Mouse (Mus musculus) hindbrain, embryonic 10.5 days (tissue): ENCODE measurements at regions not wholly inside any gene's neighbourhood (a gene's known extent, or its start where the extent isn't known, plus 50 kb on each side); places are given as distances from the start of the nearest gene placed in this dataset.

Experiments used
- DNase-seq: peaks from one replicate; pipeline ENCODE4 v3.0.0-alpha.2; 2017; ENCODE audit warnings: low spot score
- H3K27ac ChIP-seq: fragments of 300-500 bp; sonication (generic); 2 replicates; pipeline ENCODE4 v1.5.1; 2016; ENCODE audit warnings: mild to moderate bottlenecking, moderate library complexity
- H3K27me3 ChIP-seq: fragments of 300-500 bp; sonication (generic); 2 replicates; pipeline ENCODE4 v1.6.1; 2016; ENCODE audit warnings: mild to moderate bottlenecking; ENCODE audit not compliant: poor library complexity, insufficient read depth, severe bottlenecking
- H3K36me3 ChIP-seq: fragments of 300-500 bp; sonication (generic); 2 replicates; pipeline ENCODE4 v1.6.1; 2016; ENCODE audit warnings: mild to moderate bottlenecking, moderate library complexity
- H3K4me1 ChIP-seq: fragments of 300-500 bp; sonication (generic); replicated peaks from 2 replicates; pipeline ENCODE4 v1.6.1; 2016; ENCODE audit warnings: mild to moderate bottlenecking
- H3K4me3 ChIP-seq: fragments of 300-500 bp; sonication (generic); 2 replicates; pipeline ENCODE4 v1.5.1; 2016; ENCODE audit warnings: mild to moderate bottlenecking, moderate library complexity
- H3K9me3 ChIP-seq: fragments of 300-500 bp; sonication (generic); 2 replicates; pipeline ENCODE4 v1.6.1; 2016; ENCODE audit warnings: mild to moderate bottlenecking, moderate library complexity
- WGBS: fragments of 180-500 bp; shearing (Covaris S2); methylation state at CpG from one replicate; pipeline ENCODE4 v1.1.7; 2016; 5-methylcytosine and 5-hydroxymethylcytosine counted together

- Histone ChIP-seq H3K27ac (no peak overlapping the region), H3K4me3 (no peak overlapping the region), H3K9me3 (no peaks in the 10 kb centered on the region), H3K36me3 (no peaks in the 10 kb centered on the region), H3K4me1 (peaks cover 4% of the 10 kb centered on the region), H3K27me3 (no peaks in the 10 kb centered on the region)
- no peak for DNase-seq
- 95% methylated on average over 8 of the region's 8 CpGs for WGBS
These were observed 110.9 kb upstream of the Habp2 start for GRCm38 (mm10) chr19:56176059-56176458.

- Histone ChIP-seq H3K27ac (no peak overlapping the region), H3K4me1 (peaks cover 4% of the 10 kb centered on the region)
These were observed 109.6 kb upstream of the Habp2 start for GRCm38 (mm10) chr19:56177231-56177745.

GRCm38 (mm10) chr19:56185756-56186155 is 101.2 kb upstream of the Habp2 start:
- 77% methylated on average over 5 of the region's 5 CpGs for WGBS

More at GRCm38 (mm10) chr19:56177231-56177745, 109.6 kb upstream of the Habp2 start:
- WGBS = 55% methylated on average over 12 of the region's 12 CpGs
- H3K4me3 ChIP-seq = no peak overlapping the region
- H3K9me3 ChIP-seq = no peaks in the 10 kb centered on the region
- DNase-seq = peak; percentile 44
- H3K36me3 ChIP-seq = no peaks in the 10 kb centered on the region
- H3K27me3 ChIP-seq = no peaks in the 10 kb centered on the region

GRCm38 (mm10) chr19:56189185-56189584 is 97.8 kb upstream of the Habp2 start:
- DNase-seq = no peak
- H3K4me3 ChIP-seq = no peak overlapping the region
- 97% methylated on average over 1 of the region's 1 CpGs for whole genome bisulfite sequencing
- H3K9me3 ChIP-seq = peaks cover under 1% of the 10 kb centered on the region; the same call in 1 of the 2 replicates
- H3K4me1 ChIP-seq = peaks cover 18% of the 10 kb centered on the region
- no peaks in the 10 kb centered on the region for H3K36me3 ChIP-seq
- H3K27me3 ChIP-seq = no peaks in the 10 kb centered on the region; the same call in 1 of the 2 replicates
- peak overlapping the region; percentile 16 for H3K27ac ChIP-seq

More at GRCm38 (mm10) chr19:56185756-56186155, 101.2 kb upstream of the Habp2 start:
- H3K4me3 ChIP-seq = no peak overlapping the region
- no peaks in the 10 kb centered on the region for H3K36me3 ChIP-seq
- no peaks in the 10 kb centered on the region for H3K27me3 ChIP-seq
- no peak overlapping the region for H3K27ac ChIP-seq
- DNase-seq = no peak
- H3K9me3 ChIP-seq = peaks cover 8% of the 10 kb centered on the region
- H3K4me1 ChIP-seq = peaks cover 12% of the 10 kb centered on the region

GRCm38 (mm10) chr19:56190222-56190621 is 96.7 kb upstream of the Habp2 start:
- Histone ChIP-seq H3K36me3 (no peaks in the 10 kb centered on the region), H3K4me1 (peaks cover 18% of the 10 kb centered on the region), H3K9me3 (no peaks in the 10 kb centered on the region), H3K27ac (no peak overlapping the region), H3K27me3 (no peaks in the 10 kb centered on the region; the same call in 1 of the 2 replicates), H3K4me3 (no peak overlapping the region)
- DNase-seq = no peak
- WGBS = 32% methylated on average over 3 of the region's 3 CpGs

GRCm38 (mm10) chr19:56198474-56199236 is 88.3 kb upstream of the Habp2 start:
- H3K9me3 ChIP-seq = no peaks in the 10 kb centered on the region
- no peak overlapping the region for H3K27ac ChIP-seq
- DNase-seq = no peak
- no peaks in the 10 kb centered on the region; the same call in 1 of the 2 replicates for H3K27me3 ChIP-seq
- peaks cover 28% of the 10 kb centered on the region for H3K4me1 ChIP-seq
- WGBS = 86% methylated on average over 15 of the region's 15 CpGs
- H3K36me3 ChIP-seq = no peaks in the 10 kb centered on the region
- no peak overlapping the region for H3K4me3 ChIP-seq

- Histone ChIP-seq H3K4me3 (no peak overlapping the region), H3K27ac (no peak overlapping the region; the same call in 1 of the 2 replicates), H3K36me3 (no peaks in the 10 kb centered on the region), H3K9me3 (no peaks in the 10 kb centered on the region), H3K4me1 (peaks cover 28% of the 10 kb centered on the region), H3K27me3 (no peaks in the 10 kb centered on the region; the same call in 1 of the 2 replicates)
- DNase-seq = no peak
- WGBS = 66% methylated on average over 14 of the region's 14 CpGs
These were observed 87.4 kb upstream of the Habp2 start for GRCm38 (mm10) chr19:56199401-56200150.

GRCm38 (mm10) chr19:56201007-56201682 is 85.8 kb upstream of the Habp2 start:
- Histone ChIP-seq H3K9me3 (no peaks in the 10 kb centered on the region), H3K27ac (no peak overlapping the region), H3K36me3 (no peaks in the 10 kb centered on the region), H3K4me3 (no peak overlapping the region), H3K27me3 (no peaks in the 10 kb centered on the region; the same call in 1 of the 2 replicates), H3K4me1 (peaks cover 26% of the 10 kb centered on the region)
- WGBS = 86% methylated on average over 9 of the region's 9 CpGs
- no peak for DNase-seq

- H3K27ac ChIP-seq = no peak overlapping the region
- H3K4me3 ChIP-seq = no peak overlapping the region
These were observed 85.0 kb upstream of the Habp2 start for GRCm38 (mm10) chr19:56201738-56202480.

GRCm38 (mm10) chr19:56202481-56203130 is 84.3 kb upstream of the Habp2 start:
- Histone ChIP-seq H3K27me3 (no peaks in the 10 kb centered on the region; the same call in 1 of the 2 replicates), H3K9me3 (no peaks in the 10 kb centered on the region), H3K4me3 (no peak overlapping the region), H3K4me1 (peaks cover 17% of the 10 kb centered on the region), H3K27ac (no peak overlapping the region), H3K36me3 (no peaks in the 10 kb centered on the region)
- WGBS = 79% methylated on average over 9 of the region's 9 CpGs
- no peak for DNase-seq

More at GRCm38 (mm10) chr19:56201738-56202480, 85.0 kb upstream of the Habp2 start:
- DNase-seq = peak; percentile 66
- Histone ChIP-seq H3K9me3 (no peaks in the 10 kb centered on the region), H3K36me3 (no peaks in the 10 kb centered on the region), H3K27me3 (no peaks in the 10 kb centered on the region; the same call in 1 of the 2 replicates), H3K4me1 (peaks cover 19% of the 10 kb centered on the region)

GRCm38 (mm10) chr19:56218536-56218935 is 68.4 kb upstream of the Habp2 start:
- no peak for DNase-seq
- Histone ChIP-seq H3K4me3 (no peak overlapping the region), H3K9me3 (no peaks in the 10 kb centered on the region), H3K27ac (no peak overlapping the region; the same call in 1 of the 2 replicates), H3K36me3 (no peaks in the 10 kb centered on the region), H3K27me3 (0 out of 2 replicates have a peak, but pooled peaks cover 3% of the 10 kb centered on the region), H3K4me1 (peaks cover 17% of the 10 kb centered on the region)
- 86% methylated on average over 6 of the region's 6 CpGs for WGBS
